Mouse (Mus musculus): ENCODE results near the gene Unk.

GRCm38 (mm10) chr11:116078221-116078620 lies 48.1 kb downstream of the Unk start:
- no peak for TF ChIP-seq MYOG (IDR thresholded peaks at IDR 0.05; ENCODE audit: control insufficient read depth, extremely low read depth, insufficient read length)
- TF ChIP-seq CTCF (IDR thresholded peaks at IDR 0.05; ENCODE audit: control insufficient read depth, insufficient read depth, insufficient read length): no peak
- no peak for TF ChIP-seq MYOD1 (IDR thresholded peaks at IDR 0.05; ENCODE audit: control insufficient read depth, insufficient read length, low read depth)
- no peak for TF ChIP-seq USF1 (IDR thresholded peaks at IDR 0.05; ENCODE audit: low read depth)
- no peak for TF ChIP-seq MAX (IDR thresholded peaks at IDR 0.05)

Measured in C2C12 (cell line).